Mouse (Mus musculus) midbrain, postnatal 0 days (tissue): ENCODE results near the gene Dtnb. TPM values are rescaled to one million over a fixed set of nuclear protein-coding genes. Genes with fewer than 3 reads are reported as not detected.

Experiments
- ATAC-seq: fragments of 200-750 bp; cut with Nextera tagmentation; 2 replicates; pipeline ENCODE4 v1.8.0; 2017; ENCODE audit warnings: moderate number of reproducible peaks, mild to moderate bottlenecking, moderate TSS enrichment, moderate library complexity; ENCODE audit not compliant: low FRiP score
- DNase-seq: peaks from one replicate; pipeline ENCODE4 v3.0.0-alpha.2; 2015; ENCODE audit warnings: low spot score
- H3K27ac ChIP-seq: fragments of 300-500 bp; sonication (generic); 2 replicates; pipeline ENCODE4 v1.5.1; 2014; ENCODE audit warnings: low read depth, mild to moderate bottlenecking, low read length, mixed read lengths
- H3K27me3 ChIP-seq: fragments of 300-500 bp; sonication (generic); 2 replicates; pipeline ENCODE4 v1.6.1; 2014; ENCODE audit warnings: low read length, control low read depth, mixed read lengths; ENCODE audit not compliant: insufficient read depth
- H3K36me3 ChIP-seq: fragments of 300-500 bp; sonication (generic); 2 replicates; pipeline ENCODE4 v1.6.1; 2014; ENCODE audit warnings: low read length, control low read depth, mixed read lengths; ENCODE audit not compliant: insufficient read depth
- H3K4me1 ChIP-seq: fragments of 300-500 bp; sonication (generic); 2 replicates; pipeline ENCODE4 v1.6.1; 2014; ENCODE audit warnings: mild to moderate bottlenecking, control low read depth, antibody characterized with exemption, low read length, mixed read lengths; ENCODE audit not compliant: insufficient read depth
- H3K4me2 ChIP-seq: fragments of 300-500 bp; sonication (generic); 2 replicates; pipeline ENCODE4 v1.6.1; 2014; ENCODE audit warnings: low read depth, mild to moderate bottlenecking, low read length, mixed read lengths; ENCODE audit not compliant: poor library complexity, severe bottlenecking
- H3K4me3 ChIP-seq: fragments of 300-500 bp; sonication (generic); 2 replicates; pipeline ENCODE4 v1.5.1; 2014; ENCODE audit warnings: low read depth, mild to moderate bottlenecking, low read length, moderate library complexity
- H3K9ac ChIP-seq: fragments of 300-500 bp; sonication (generic); replicated peaks from 2 replicates; pipeline ENCODE4 v1.6.1; 2014; ENCODE audit warnings: mild to moderate bottlenecking, low read length, moderate library complexity, mixed read lengths; ENCODE audit not compliant: poor library complexity, severe bottlenecking
- H3K9me3 ChIP-seq: fragments of 300-500 bp; sonication (generic); 2 replicates; pipeline ENCODE4 v1.6.1; 2016; ENCODE audit warnings: low read length, control low read depth
- CTCF ChIP-seq: IDR thresholded peaks from 2 replicates; pipeline ENCODE4 v1.5.1; 2016; ENCODE audit warnings: antibody characterized with exemption, mild to moderate bottlenecking
- WGBS: fragments of 180-500 bp; shearing (Covaris S2); extraction: QIAGEN DNeasy Blood & Tissue Kit; methylation state at CpG from one replicate; pipeline ENCODE4 v1.1.7; 2014; 5-methylcytosine and 5-hydroxymethylcytosine counted together
- polyA plus RNA-seq: library from polyadenylated mRNA; unstranded; fragments of >200 nt; fragmentation: Nextera tagmentation; extraction: Ambion mirVana; gene quantifications from 2 replicates; pipeline ENCODE4 v1.2.1, GENCODE M21; 2015
- total RNA-seq: library from RNA; depleted of rRNA; stranded (reverse); fragments of >200 nt; gene quantifications from 2 replicates; pipeline ENCODE4 v1.2.3, GENCODE M21; 2014

The Dtnb gene
- total and polyA plus RNA-seq, 2 experiments from 2014 or later, result 52.0 to 57.3 TPM

- Histone ChIP-seq H3K4me3 (no peak overlapping the region), H3K9ac (0 out of 2 replicates have a peak overlapping the region, but pooled peaks have one; percentile 29), H3K27ac (peak overlapping the region; percentile 83), H3K4me1 (peaks cover 38% of the 10 kb centered on the region), H3K4me2 (no peak overlapping the region), H3K36me3 (no peaks in the 10 kb centered on the region), H3K9me3 (no peaks in the 10 kb centered on the region), H3K27me3 (no peaks in the 10 kb centered on the region)
- 26% methylated on average over 7 of the region's 7 CpGs for whole genome bisulfite sequencing
- ATAC-seq, result peak; percentile 35
- DNase-seq, result peak; percentile 58
- TF ChIP-seq CTCF, result no peak
Observed at GRCm38 (mm10) chr12:3780931-3781471, 208.8 kb downstream of the Dtnb start.

GRCm38 (mm10) chr12:3781482-3781881, 209.3 kb downstream of the Dtnb start:
- peak; percentile 77 for ATAC-seq
- H3K4me1 ChIP-seq, result peaks cover 38% of the 10 kb centered on the region

GRCm38 (mm10) chr12:3783196-3783825, 211.1 kb downstream of the Dtnb start:
- no peaks in the 10 kb centered on the region for H3K27me3 ChIP-seq
- no peak overlapping the region for H3K9ac ChIP-seq
- no peaks in the 10 kb centered on the region for H3K9me3 ChIP-seq
- no peak overlapping the region for H3K4me2 ChIP-seq
- no peak overlapping the region for H3K4me3 ChIP-seq
- TF ChIP-seq CTCF, result no peak
- H3K27ac ChIP-seq, result peak overlapping the region; percentile 71
- DNase-seq (peak; percentile 69), ATAC-seq (no peak)
- no peaks in the 10 kb centered on the region for H3K36me3 ChIP-seq
- 36% methylated on average over 3 of the region's 3 CpGs for WGBS
- H3K4me1 ChIP-seq, result peaks cover 40% of the 10 kb centered on the region

More at GRCm38 (mm10) chr12:3781482-3781881, 209.3 kb downstream of the Dtnb start:
- WGBS, result 12% methylated on average over 8 of the region's 8 CpGs
- Histone ChIP-seq H3K9ac (0 out of 2 replicates have a peak overlapping the region, but pooled peaks have one; percentile 29), H3K27ac (peak overlapping the region; percentile 83), H3K4me2 (no peak overlapping the region), H3K27me3 (no peaks in the 10 kb centered on the region), H3K9me3 (no peaks in the 10 kb centered on the region), H3K36me3 (no peaks in the 10 kb centered on the region), H3K4me3 (no peak overlapping the region)
- peak; percentile 91 for TF ChIP-seq CTCF
- DNase-seq, result peak; percentile 78

GRCm38 (mm10) chr12:3784258-3784657, 212.1 kb downstream of the Dtnb start:
- no peaks in the 10 kb centered on the region for H3K36me3 ChIP-seq
- H3K9me3 ChIP-seq, result no peaks in the 10 kb centered on the region
- H3K4me1 ChIP-seq, result peaks cover 40% of the 10 kb centered on the region
- H3K27me3 ChIP-seq, result no peaks in the 10 kb centered on the region
- H3K4me2 ChIP-seq, result no peak overlapping the region
- H3K9ac ChIP-seq, result no peak overlapping the region
- no peak for TF ChIP-seq CTCF
- no peak overlapping the region for H3K27ac ChIP-seq
- peak; percentile 49 for DNase-seq
- H3K4me3 ChIP-seq, result no peak overlapping the region
- no peak for ATAC-seq
- WGBS, result 58% methylated on average over 2 of the region's 2 CpGs

- WGBS, result 86% methylated on average over 4 of the region's 4 CpGs
- Histone ChIP-seq H3K4me1 (peaks cover 40% of the 10 kb centered on the region), H3K36me3 (no peaks in the 10 kb centered on the region), H3K9me3 (no peaks in the 10 kb centered on the region), H3K9ac (no peak overlapping the region), H3K27ac (no peak overlapping the region), H3K4me2 (no peak overlapping the region), H3K27me3 (no peaks in the 10 kb centered on the region), H3K4me3 (no peak overlapping the region)
- TF ChIP-seq CTCF, result no peak
- no peak for DNase-seq
- ATAC-seq, result no peak
Observed at GRCm38 (mm10) chr12:3784729-3785128, 212.5 kb downstream of the Dtnb start.

- Histone ChIP-seq H3K27me3 (no peaks in the 10 kb centered on the region), H3K4me1 (peaks cover 24% of the 10 kb centered on the region), H3K9me3 (no peaks in the 10 kb centered on the region), H3K4me3 (no peak overlapping the region), H3K9ac (no peak overlapping the region), H3K36me3 (no peaks in the 10 kb centered on the region), H3K4me2 (no peak overlapping the region), H3K27ac (no peak overlapping the region)
- no peak for DNase-seq
- WGBS, result 10% methylated on average over 3 of the region's 3 CpGs
- no peak for ATAC-seq
- TF ChIP-seq CTCF, result no peak
Observed at GRCm38 (mm10) chr12:3787041-3787440, 214.9 kb downstream of the Dtnb start.
